Mouse (Mus musculus) midbrain, embryonic 11.5 days (tissue): ENCODE data around the gene Hoxa4. TPM values are rescaled to one million over a fixed set of nuclear protein-coding genes. Genes with fewer than 3 reads are reported as not detected.

Experiments used
- ATAC-seq: fragments of 200-750 bp; cut with Nextera tagmentation; 2 replicates; pipeline ENCODE4 v1.8.0; 2017; ENCODE audit warnings: moderate TSS enrichment, moderate library complexity; ENCODE audit not compliant: low FRiP score
- DNase-seq: peaks from one replicate; pipeline ENCODE4 v3.0.0; 2015; ENCODE audit warnings: low spot score; ENCODE audit errors: missing footprints
- H3K27ac ChIP-seq: fragments of 300-500 bp; sonication (generic); 2 replicates; pipeline ENCODE4 v1.5.1; 2014; ENCODE audit warnings: low read depth, low read length
- H3K27me3 ChIP-seq: fragments of 300-500 bp; sonication (generic); 2 replicates; pipeline ENCODE4 v1.6.1; 2014; ENCODE audit warnings: mild to moderate bottlenecking, low read length, moderate library complexity, mixed read lengths; ENCODE audit not compliant: control insufficient read depth, insufficient read depth
- H3K36me3 ChIP-seq: fragments of 300-500 bp; sonication (generic); 2 replicates; pipeline ENCODE4 v1.6.1; 2014; ENCODE audit warnings: mild to moderate bottlenecking, low read length, moderate library complexity, mixed read lengths; ENCODE audit not compliant: control insufficient read depth, insufficient read depth
- H3K4me1 ChIP-seq: fragments of 300-500 bp; sonication (generic); 2 replicates; pipeline ENCODE4 v1.6.1; 2014; ENCODE audit warnings: low read length; ENCODE audit not compliant: control insufficient read depth, insufficient read depth
- H3K4me2 ChIP-seq: fragments of 300-500 bp; sonication (generic); 2 replicates; pipeline ENCODE4 v1.6.1; 2014; ENCODE audit warnings: mild to moderate bottlenecking, moderate library complexity
- H3K4me3 ChIP-seq: fragments of 300-500 bp; sonication (generic); 2 replicates; pipeline ENCODE4 v1.5.1; 2014; ENCODE audit warnings: low read depth, low read length
- H3K9ac ChIP-seq: fragments of 300-500 bp; sonication (generic); 2 replicates; pipeline ENCODE4 v1.6.1; 2014; ENCODE audit warnings: low read length
- H3K9me3 ChIP-seq: fragments of 300-500 bp; sonication (generic); 2 replicates; pipeline ENCODE4 v1.6.1; 2016; ENCODE audit warnings: low read length; ENCODE audit not compliant: control insufficient read depth
- WGBS: fragments of 180-500 bp; shearing (Covaris S2); extraction: QIAGEN DNeasy Blood & Tissue Kit; methylation state at CpG from one replicate; pipeline ENCODE4 v1.1.7; 2014; 5-methylcytosine and 5-hydroxymethylcytosine counted together
- polyA plus RNA-seq: library from polyadenylated mRNA; unstranded; fragments of >200 nt; fragmentation: Nextera tagmentation; extraction: Ambion mirVana; gene quantifications from 2 replicates; pipeline ENCODE4 v1.2.1, GENCODE M21; 2014

Hoxa4 gene
- polyA plus RNA-seq, 1 experiment from 2014 or later: not detected

- no peak for ATAC-seq
- H3K4me3 ChIP-seq: no peak overlapping the region
- peaks cover 100% of the 10 kb centered on the region for H3K27me3 ChIP-seq
- no peak for DNase-seq
- H3K9ac ChIP-seq: no peak overlapping the region
- 3% methylated on average over 6 of the region's 6 CpGs for WGBS
- no peaks in the 10 kb centered on the region for H3K36me3 ChIP-seq
- no peak overlapping the region for H3K27ac ChIP-seq
- H3K4me1 ChIP-seq: no peaks in the 10 kb centered on the region
- H3K4me2 ChIP-seq: no peak overlapping the region
- no peaks in the 10 kb centered on the region for H3K9me3 ChIP-seq
Measured at GRCm38 (mm10) chr6:52184668-52185067, 6.9 kb downstream of the Hoxa4 start.

GRCm38 (mm10) chr6:52183311-52184080 lies 8.1 kb downstream of the Hoxa4 start:
- Histone ChIP-seq H3K27ac (no peak overlapping the region), H3K9ac (no peak overlapping the region), H3K36me3 (no peaks in the 10 kb centered on the region), H3K4me2 (no peak overlapping the region), H3K4me1 (no peaks in the 10 kb centered on the region), H3K9me3 (no peaks in the 10 kb centered on the region), H3K27me3 (peaks cover 100% of the 10 kb centered on the region), H3K4me3 (no peak overlapping the region)
- ATAC-seq: no peak
- 8% methylated on average over 10 of the region's 10 CpGs for WGBS
- no peak for DNase-seq

- Histone ChIP-seq H3K4me3 (no peak overlapping the region), H3K9me3 (no peaks in the 10 kb centered on the region), H3K27ac (no peak overlapping the region), H3K4me2 (no peak overlapping the region), H3K9ac (no peak overlapping the region), H3K4me1 (no peaks in the 10 kb centered on the region), H3K27me3 (peaks cover 100% of the 10 kb centered on the region), H3K36me3 (no peaks in the 10 kb centered on the region)
- 3% methylated on average over 1 of the region's 1 CpGs for WGBS
- no peak for DNase-seq
- no peak for ATAC-seq
Measured at GRCm38 (mm10) chr6:52182793-52183192, 8.8 kb downstream of the Hoxa4 start.

- H3K9me3 ChIP-seq: no peaks in the 10 kb centered on the region
- no peak overlapping the region for H3K9ac ChIP-seq
- H3K4me1 ChIP-seq: no peaks in the 10 kb centered on the region
- WGBS: 15% methylated on average over 2 of the region's 2 CpGs
- H3K4me2 ChIP-seq: no peak overlapping the region
- peaks cover 100% of the 10 kb centered on the region for H3K27me3 ChIP-seq
- H3K4me3 ChIP-seq: no peak overlapping the region
- ATAC-seq (no peak), DNase-seq (no peak)
- H3K36me3 ChIP-seq: no peaks in the 10 kb centered on the region
- H3K27ac ChIP-seq: no peak overlapping the region
Measured at GRCm38 (mm10) chr6:52182030-52182429, 9.5 kb downstream of the Hoxa4 start.

DNA sequence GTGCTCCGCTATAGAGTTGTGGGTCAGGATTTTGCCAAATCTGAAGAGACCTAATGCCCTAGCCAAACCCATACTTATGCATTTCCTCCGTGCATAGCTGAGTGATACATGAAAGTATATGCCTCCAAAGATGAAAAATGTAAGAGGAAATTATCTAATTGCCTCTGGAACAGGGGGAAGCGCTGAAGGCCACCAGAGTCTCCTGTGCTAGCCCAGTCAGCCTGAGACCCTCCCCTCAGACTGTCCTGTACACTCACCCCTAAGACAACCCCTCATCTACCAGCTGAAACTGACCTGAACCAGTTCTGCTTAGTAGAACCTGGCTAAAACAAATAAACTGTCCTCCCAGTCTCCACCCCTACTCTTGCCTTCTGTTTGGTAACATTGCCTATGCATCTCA lies 10.8 kb downstream of the Hoxa4 start:
- no peak for ATAC-seq
- Histone ChIP-seq H3K4me3 (no peak overlapping the region), H3K9me3 (no peaks in the 10 kb centered on the region), H3K9ac (no peak overlapping the region), H3K27ac (no peak overlapping the region), H3K27me3 (peaks cover 100% of the 10 kb centered on the region), H3K36me3 (no peaks in the 10 kb centered on the region), H3K4me2 (no peak overlapping the region), H3K4me1 (no peaks in the 10 kb centered on the region)
- WGBS: 8% methylated on average over 3 of the region's 3 CpGs
- no peak for DNase-seq

DNA sequence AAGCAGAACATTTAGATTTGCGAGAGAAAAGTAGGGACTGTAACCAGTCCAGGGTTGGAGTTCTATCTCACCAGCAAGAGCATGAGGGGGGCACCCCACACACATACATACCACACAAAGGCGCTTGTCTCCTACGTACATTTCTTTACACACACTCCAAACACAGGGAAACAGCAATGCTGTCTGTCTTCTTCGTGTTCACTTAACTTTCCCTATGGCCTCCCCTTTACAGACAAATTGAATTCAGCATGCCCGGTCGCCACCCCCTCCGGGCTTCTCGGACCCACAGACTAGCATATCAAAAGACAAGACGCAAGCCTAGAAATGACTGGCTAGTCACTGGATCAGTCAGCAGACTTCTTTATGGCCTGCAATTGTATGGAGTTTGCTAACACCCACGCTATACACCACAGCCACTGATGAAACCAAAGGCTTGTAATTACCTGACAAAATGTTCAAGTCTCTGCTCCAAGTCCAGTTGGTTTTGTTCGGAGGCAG lies 11.3 kb downstream of the Hoxa4 start:
- Histone ChIP-seq H3K27ac (no peak overlapping the region), H3K4me3 (no peak overlapping the region), H3K4me1 (no peaks in the 10 kb centered on the region), H3K36me3 (no peaks in the 10 kb centered on the region), H3K9me3 (no peaks in the 10 kb centered on the region), H3K27me3 (peaks cover 100% of the 10 kb centered on the region), H3K9ac (no peak overlapping the region), H3K4me2 (no peak overlapping the region)
- no peak for ATAC-seq
- WGBS: 3% methylated on average over 11 of the region's 11 CpGs
- DNase-seq: no peak

GRCm38 (mm10) chr6:52179690-52180089 lies 11.9 kb downstream of the Hoxa4 start:
- Histone ChIP-seq H3K4me2 (no peak overlapping the region), H3K9ac (no peak overlapping the region), H3K27ac (no peak overlapping the region)

DNA sequence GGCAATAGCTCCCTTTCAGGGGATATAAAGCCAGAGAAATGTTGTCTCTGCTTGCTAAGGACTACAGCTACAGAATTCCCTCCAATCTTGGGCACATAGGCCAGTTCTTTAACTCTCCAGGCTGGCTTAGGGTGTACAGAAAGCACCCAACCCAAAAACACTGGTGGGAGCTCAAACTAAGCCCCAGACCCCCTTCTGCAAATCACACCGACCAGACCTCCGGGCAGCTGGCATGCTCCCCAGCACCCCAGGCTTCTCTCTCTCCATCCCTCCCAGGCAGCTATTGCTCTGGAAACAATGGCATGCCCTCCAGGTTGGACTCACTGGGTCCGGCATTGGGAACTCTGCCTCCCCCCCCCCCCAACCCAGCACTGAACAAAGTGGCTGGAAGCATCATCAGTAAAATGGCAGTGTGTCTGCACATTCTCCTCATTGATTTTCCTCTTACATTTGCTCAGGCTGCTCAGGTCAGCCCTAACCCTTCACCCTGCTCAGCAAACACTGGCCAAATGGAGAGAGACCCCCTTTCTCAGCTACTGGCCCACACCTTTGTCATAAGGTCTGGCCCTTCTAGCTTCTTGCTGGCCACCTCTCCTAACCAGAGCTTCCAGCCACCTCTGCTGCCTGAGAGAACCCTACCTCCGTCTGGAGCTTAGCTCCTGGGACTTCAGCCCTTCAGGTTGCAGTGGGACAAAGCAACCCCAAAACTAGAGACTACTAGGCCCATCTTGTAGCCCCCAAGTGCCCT lies 12.5 kb downstream of the Hoxa4 start:
- no peak overlapping the region for H3K4me2 ChIP-seq
- H3K9ac ChIP-seq: no peak overlapping the region
- H3K4me3 ChIP-seq: no peak overlapping the region
- 0% methylated on average over 4 of the region's 4 CpGs for WGBS
- H3K27me3 ChIP-seq: peaks cover 98% of the 10 kb centered on the region
- H3K27ac ChIP-seq: no peak overlapping the region
- ATAC-seq (no peak), DNase-seq (no peak)
- H3K4me1 ChIP-seq: no peaks in the 10 kb centered on the region
- H3K9me3 ChIP-seq: no peaks in the 10 kb centered on the region
- H3K36me3 ChIP-seq: no peaks in the 10 kb centered on the region

More at GRCm38 (mm10) chr6:52179690-52180089, 11.9 kb downstream of the Hoxa4 start:
- under 1% methylated on average over 10 of the region's 10 CpGs for WGBS
- no peaks in the 10 kb centered on the region for H3K9me3 ChIP-seq
- H3K36me3 ChIP-seq: no peaks in the 10 kb centered on the region
- no peak for DNase-seq
- no peaks in the 10 kb centered on the region for H3K4me1 ChIP-seq
- ATAC-seq: no peak
- no peak overlapping the region for H3K4me3 ChIP-seq
- peaks cover 100% of the 10 kb centered on the region for H3K27me3 ChIP-seq

DNA sequence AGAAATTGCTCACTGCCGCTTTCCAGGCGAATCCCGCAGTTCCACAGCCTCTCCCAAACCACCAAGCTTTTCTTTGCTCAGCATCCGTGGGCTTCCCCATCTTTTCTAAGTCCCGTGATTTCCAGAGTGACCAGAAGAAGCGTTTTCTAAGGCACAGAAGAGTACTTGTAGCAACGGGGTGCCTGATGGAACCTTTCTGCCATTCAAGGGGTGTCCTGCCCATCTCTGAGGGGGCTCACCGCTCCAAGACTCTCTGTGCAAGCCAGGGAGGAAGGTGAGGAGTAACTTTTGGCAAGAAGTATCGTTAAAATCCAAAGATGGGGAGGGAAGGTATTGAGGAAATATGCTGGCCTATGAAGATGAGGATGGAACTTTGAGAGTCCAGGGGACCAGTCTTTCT lies 13.7 kb downstream of the Hoxa4 start:
- H3K4me2 ChIP-seq: no peak overlapping the region
- H3K4me1 ChIP-seq: no peaks in the 10 kb centered on the region
- peaks cover 98% of the 10 kb centered on the region for H3K27me3 ChIP-seq
- DNase-seq: no peak
- no peaks in the 10 kb centered on the region for H3K36me3 ChIP-seq
- H3K9ac ChIP-seq: no peak overlapping the region
- H3K4me3 ChIP-seq: no peak overlapping the region
- H3K9me3 ChIP-seq: no peaks in the 10 kb centered on the region
- H3K27ac ChIP-seq: no peak overlapping the region
- WGBS: 1% methylated on average over 9 of the region's 9 CpGs
- ATAC-seq: no peak
